Mouse (Mus musculus): ENCODE measurements around the gene Map4.

DNA sequence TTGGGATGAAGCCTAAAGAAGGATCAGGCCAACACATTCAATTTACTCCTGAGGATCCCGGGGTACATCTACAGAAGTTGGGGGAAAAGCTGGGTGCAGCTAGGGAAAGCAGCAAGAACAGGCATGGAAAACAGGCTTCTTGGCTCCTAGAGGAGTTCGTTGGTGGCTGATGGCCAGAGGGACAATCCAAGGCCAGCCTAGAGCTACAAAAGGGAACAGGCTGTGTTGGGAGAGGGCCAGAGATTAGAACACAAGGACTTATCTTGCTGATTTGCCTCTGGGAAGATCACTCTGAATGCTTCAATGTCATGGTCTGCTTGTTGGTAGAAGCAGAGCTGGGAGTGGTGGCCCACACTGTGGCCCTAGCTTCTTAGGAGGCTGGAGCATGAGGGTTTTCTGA lies 13.3 kb upstream of the Map4 start:
- TF ChIP-seq CTCF (IDR thresholded peaks at IDR 0.05; ENCODE audit: control insufficient read depth, insufficient read depth, insufficient replicate concordance, low read depth, low read length) (no peak), POLR2A (IDR thresholded peaks at IDR 0.05; ENCODE audit: control insufficient read depth, low read depth, low read length) (no peak)

All from testis, adult 2 months (tissue).